Mouse (Mus musculus) heart, postnatal 0 days (tissue): ENCODE results near the gene Olfr314.

Source experiments
- CTCF ChIP-seq: IDR thresholded peaks from 2 replicates; pipeline ENCODE4 v1.5.1; 2016; ENCODE audit warnings: antibody characterized with exemption, control low read depth, low read depth
- EP300 ChIP-seq: IDR thresholded peaks from 2 replicates; pipeline ENCODE4 v1.6.1; 2016; ENCODE audit warnings: antibody characterized with exemption, low read depth

DNA sequence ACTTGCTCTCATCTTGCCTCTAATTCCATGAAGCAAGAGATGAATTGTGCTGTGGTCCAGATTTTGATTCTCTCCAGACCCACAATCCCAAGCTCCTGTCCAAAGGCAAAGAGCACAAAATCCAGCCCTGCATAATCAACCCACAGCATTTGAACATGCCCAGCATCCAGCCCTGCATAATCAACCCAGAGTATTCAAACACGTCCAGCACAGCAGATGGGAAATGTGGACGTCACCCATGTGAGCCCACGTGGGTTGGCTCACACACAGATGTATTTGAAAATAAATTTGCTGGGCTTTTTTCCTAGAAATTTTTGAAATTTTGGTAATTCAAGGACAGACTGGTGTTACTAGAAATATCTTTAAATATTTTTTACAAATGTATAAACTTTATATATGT is 49.4 kb upstream of the Olfr314 start:
- TF ChIP-seq CTCF (no peak), EP300 (no peak)
